Mouse (Mus musculus) heart, adult 2 months (tissue): ENCODE measurements around the gene Gm1043. TPM values are rescaled to one million over a fixed set of nuclear protein-coding genes. Genes with fewer than 3 reads are reported as not detected.
A peak's percentile ranks its signal among the peaks of the same experiment; 100 is the strongest.

Experiments used
- DNase-seq, 2 experiments: peaks; one replicate each; pipeline ENCODE4 v3.0.0; 2021
- H3K27ac ChIP-seq: fragments of 200-600 bp; 2 replicates; pipeline ENCODE4 v1.8.1; 2022
- H3K27me3 ChIP-seq: fragments of 200-500 bp; 2 replicates; pipeline ENCODE4 v1.6.1; 2012; ENCODE audit warnings: mild to moderate bottlenecking, low read length, inconsistent platforms, mixed read lengths; ENCODE audit not compliant: control insufficient read depth, insufficient read depth
- H3K36me3 ChIP-seq: fragments of 200-500 bp; 2 replicates; pipeline ENCODE4 v1.6.1; 2012; ENCODE audit warnings: low read length, inconsistent platforms; ENCODE audit not compliant: control insufficient read depth, insufficient read depth
- H3K4me1 ChIP-seq: fragments of 200-500 bp; 2 replicates; pipeline ENCODE4 v1.6.1; 2011; ENCODE audit warnings: low read length; ENCODE audit not compliant: control insufficient read depth, insufficient read depth
- H3K4me3 ChIP-seq: fragments of 200-600 bp; 2 replicates; pipeline ENCODE4 v1.8.1; 2022
- H3K79me2 ChIP-seq: fragments of 200-500 bp; replicated peaks from 2 replicates; pipeline ENCODE4 v1.6.1; 2012; ENCODE audit warnings: mild to moderate bottlenecking, inconsistent platforms, low read length, moderate library complexity, mixed read lengths; ENCODE audit not compliant: control insufficient read depth, insufficient read depth
- H3K9ac ChIP-seq: fragments of 200-500 bp; 2 replicates; pipeline ENCODE4 v1.6.1; 2012; ENCODE audit warnings: low read depth, mild to moderate bottlenecking, control low read depth, inconsistent platforms, low read length, mixed read lengths
- CTCF ChIP-seq: fragments of 200-600 bp; IDR thresholded peaks from 2 replicates; pipeline ENCODE4 v1.8.1; 2022; ENCODE audit warnings: antibody characterized with exemption, mild to moderate bottlenecking, moderate library complexity
- EP300 ChIP-seq: fragments of 200-500 bp; IDR thresholded peaks from 2 replicates; pipeline ENCODE4 v1.6.1; 2011; ENCODE audit warnings: low read depth, low read length, control low read depth; ENCODE audit not compliant: insufficient read depth
- POLR2A ChIP-seq: fragments of 200-500 bp; IDR thresholded peaks from 2 replicates; pipeline ENCODE4 v1.6.1; 2011; ENCODE audit warnings: mild to moderate bottlenecking, low read depth, low read length, control low read depth; ENCODE audit not compliant: insufficient read depth
- WGBS: fragments of 180-500 bp; shearing (Covaris S2); methylation state at CpG from one replicate; pipeline ENCODE4 v1.1.7; 2018; 5-methylcytosine and 5-hydroxymethylcytosine counted together
- intact Hi-C: fragments of 180-260 bp; cut with DNase I; formaldehyde crosslinking; loops from one replicate; pipeline ENCODE4 v1.15.1; 2025
- polyA plus RNA-seq: library from polyadenylated mRNA; depleted of rRNA; stranded (reverse); fragments of >200 nt; gene quantifications from 2 replicates; pipeline ENCODE4 v1.2.3, GENCODE M21; 2012
- total RNA-seq, 2 experiments: library from RNA; stranded (reverse); gene quantifications; 2 replicates each; pipeline ENCODE4 v1.2.3; 2021

The Gm1043 gene
- total and polyA plus RNA-seq, 3 experiments: not detected

GRCm38 (mm10) chr5:37246138-37246910 is 161.2 kb downstream of the Gm1043 start:
- Histone ChIP-seq H3K4me1 (no peaks in the 10 kb centered on the region; the same call in 1 of the 2 replicates), H3K9ac (no peak overlapping the region), H3K4me3 (peak overlapping the region; percentile 52), H3K36me3 (no peaks in the 10 kb centered on the region), H3K27me3 (peaks cover 13% of the 10 kb centered on the region), H3K27ac (no peak overlapping the region), H3K79me2 (no peaks in the 10 kb centered on the region)
- intact Hi-C loops: no loop called here
- 3% methylated on average over 33 of the region's 37 CpGs for WGBS
- TF ChIP-seq POLR2A (no peak), EP300 (no peak), CTCF (no peak)
- DNase-seq: peak in 1 of 2 experiments; percentile 7

GRCm38 (mm10) chr5:37247456-37247855 is 162.3 kb downstream of the Gm1043 start:
- Histone ChIP-seq H3K27ac (no peak overlapping the region), H3K4me1 (no peaks in the 10 kb centered on the region; the same call in 1 of the 2 replicates), H3K79me2 (no peaks in the 10 kb centered on the region), H3K9ac (no peak overlapping the region), H3K36me3 (no peaks in the 10 kb centered on the region), H3K4me3 (no peak overlapping the region), H3K27me3 (peaks cover 3% of the 10 kb centered on the region)
- TF ChIP-seq EP300 (no peak), POLR2A (no peak), CTCF (no peak)
- WGBS: 43% methylated on average over 4 of the region's 4 CpGs
- DNase-seq: no peak
- intact Hi-C loops: no loop called here

DNA sequence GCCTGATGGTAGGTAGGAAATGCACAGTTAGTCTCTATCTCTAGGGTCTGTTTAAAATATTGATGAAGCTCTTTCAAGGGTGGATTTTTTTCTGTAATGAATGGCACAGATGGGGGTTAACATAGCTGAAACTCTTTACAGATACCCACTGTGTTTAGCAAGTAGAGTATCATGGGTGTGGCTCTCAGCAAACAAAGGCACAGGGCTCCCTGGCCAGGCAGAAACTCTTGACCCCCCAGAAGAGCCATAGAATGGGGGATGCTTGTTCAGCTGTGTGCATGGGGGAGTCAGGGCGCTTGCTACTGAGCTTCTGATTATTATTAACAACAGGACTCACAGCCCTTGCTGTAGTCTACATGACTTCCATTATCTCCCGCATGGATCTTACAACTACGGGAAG is 163.7 kb downstream of the Gm1043 start:
- H3K36me3 ChIP-seq: no peaks in the 10 kb centered on the region
- H3K27me3 ChIP-seq: peaks cover 1% of the 10 kb centered on the region; the same call in 1 of the 2 replicates
- intact Hi-C loops: no loop called here
- H3K79me2 ChIP-seq: no peaks in the 10 kb centered on the region
- WGBS: 64% methylated on average over 3 of the region's 3 CpGs
- TF ChIP-seq CTCF (no peak), POLR2A (no peak), EP300 (no peak)
- H3K4me3 ChIP-seq: no peak overlapping the region
- no peak overlapping the region for H3K27ac ChIP-seq
- no peak overlapping the region for H3K9ac ChIP-seq
- DNase-seq: no peak
- no peaks in the 10 kb centered on the region; the same call in 1 of the 2 replicates for H3K4me1 ChIP-seq

GRCm38 (mm10) chr5:37251596-37251995 is 166.4 kb downstream of the Gm1043 start:
- DNase-seq: no peak
- Histone ChIP-seq H3K27me3 (no peaks in the 10 kb centered on the region; the same call in 1 of the 2 replicates), H3K4me1 (no peaks in the 10 kb centered on the region), H3K79me2 (no peaks in the 10 kb centered on the region), H3K27ac (no peak overlapping the region), H3K9ac (no peak overlapping the region), H3K4me3 (no peak overlapping the region), H3K36me3 (no peaks in the 10 kb centered on the region)
- intact Hi-C loops: no loop called here
- 62% methylated on average over 3 of the region's 3 CpGs for WGBS
- TF ChIP-seq POLR2A: no peak

- intact Hi-C loops: no loop called here
- TF ChIP-seq POLR2A (no peak), EP300 (no peak), CTCF (no peak)
- Histone ChIP-seq H3K4me3 (no peak overlapping the region), H3K27ac (no peak overlapping the region), H3K27me3 (no peaks in the 10 kb centered on the region), H3K36me3 (no peaks in the 10 kb centered on the region), H3K4me1 (no peaks in the 10 kb centered on the region), H3K9ac (no peak overlapping the region), H3K79me2 (no peaks in the 10 kb centered on the region)
- DNase-seq: no peak
- 74% methylated on average over 9 of the region's 9 CpGs for WGBS
Measured at GRCm38 (mm10) chr5:37252101-37252804, 167.1 kb downstream of the Gm1043 start.

DNA sequence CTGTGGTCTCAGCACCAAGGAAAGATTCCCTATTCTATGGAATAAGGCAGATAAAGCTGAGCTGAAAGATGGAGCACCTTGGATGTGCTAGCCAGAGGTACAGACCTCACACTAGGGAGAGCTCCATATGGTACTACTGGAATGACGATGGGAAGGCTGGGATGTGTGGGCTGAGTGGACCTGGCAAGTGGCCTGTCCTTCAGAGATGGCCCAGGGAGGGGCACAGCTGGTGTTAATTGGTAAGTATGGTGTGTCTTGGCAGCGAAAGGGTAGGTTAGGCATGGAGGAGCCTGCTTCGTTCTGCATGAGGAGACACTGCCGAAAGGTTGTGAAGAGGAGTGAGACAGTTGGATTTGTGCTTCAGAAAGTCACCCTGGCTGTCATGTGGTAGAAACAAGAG is 169.4 kb downstream of the Gm1043 start:
- Histone ChIP-seq H3K27ac (no peak overlapping the region), H3K4me3 (no peak overlapping the region), H3K79me2 (no peaks in the 10 kb centered on the region), H3K4me1 (no peaks in the 10 kb centered on the region), H3K9ac (no peak overlapping the region), H3K27me3 (no peaks in the 10 kb centered on the region), H3K36me3 (no peaks in the 10 kb centered on the region)
- no peak for DNase-seq
- intact Hi-C loops: no loop called here
- 82% methylated on average over 4 of the region's 4 CpGs for WGBS
- TF ChIP-seq EP300 (no peak), POLR2A (no peak), CTCF (no peak)
